Mouse (Mus musculus) midbrain, embryonic 14.5 days (tissue): ENCODE data around the gene Nucb2. TPM values are rescaled to one million over a fixed set of nuclear protein-coding genes. Genes with fewer than 3 reads are reported as not detected.

ENCODE experiments used
- ATAC-seq: fragments of 200-750 bp; cut with Nextera tagmentation; 2 replicates; pipeline ENCODE4 v1.8.0; 2017; ENCODE audit warnings: moderate number of reproducible peaks, moderate library complexity; ENCODE audit not compliant: low FRiP score, low TSS enrichment
- DNase-seq: peaks from one replicate; pipeline ENCODE4 v3.0.0-alpha.2; 2015
- H3K27ac ChIP-seq: fragments of 300-500 bp; sonication (generic); replicated peaks from 2 replicates; pipeline ENCODE4 v1.5.1; 2014; ENCODE audit warnings: mild to moderate bottlenecking, low read depth, low read length, moderate library complexity
- H3K27me3 ChIP-seq: fragments of 300-500 bp; sonication (generic); 2 replicates; pipeline ENCODE4 v1.6.1; 2014; ENCODE audit warnings: low read length, control low read depth, mixed read lengths; ENCODE audit not compliant: control insufficient read depth, insufficient read depth
- H3K36me3 ChIP-seq: fragments of 300-500 bp; sonication (generic); 2 replicates; pipeline ENCODE4 v1.6.1; 2014; ENCODE audit warnings: low read length, control low read depth; ENCODE audit not compliant: control insufficient read depth, insufficient read depth
- H3K4me1 ChIP-seq: fragments of 300-500 bp; sonication (generic); 2 replicates; pipeline ENCODE4 v1.6.1; 2014; ENCODE audit warnings: mild to moderate bottlenecking, antibody characterized with exemption, low read length, control low read depth; ENCODE audit not compliant: control insufficient read depth, insufficient read depth
- H3K4me2 ChIP-seq: fragments of 300-500 bp; sonication (generic); 2 replicates; pipeline ENCODE4 v1.6.1; 2014; ENCODE audit warnings: mild to moderate bottlenecking, low read length, moderate library complexity
- H3K4me3 ChIP-seq: fragments of 300-500 bp; sonication (generic); replicated peaks from 2 replicates; pipeline ENCODE4 v1.5.1; 2014; ENCODE audit warnings: low read depth, low read length
- H3K9ac ChIP-seq: fragments of 300-500 bp; sonication (generic); replicated peaks from 2 replicates; pipeline ENCODE4 v1.6.1; 2014; ENCODE audit warnings: mild to moderate bottlenecking, low read length, moderate library complexity
- H3K9me3 ChIP-seq: fragments of 300-500 bp; sonication (generic); 2 replicates; pipeline ENCODE4 v1.6.1; 2016; ENCODE audit warnings: low read length, control low read depth, mixed read lengths; ENCODE audit not compliant: control insufficient read depth
- WGBS: fragments of 180-500 bp; shearing (Covaris S2); extraction: QIAGEN DNeasy Blood & Tissue Kit; methylation state at CpG from one replicate; pipeline ENCODE4 v1.1.7; 2014; 5-methylcytosine and 5-hydroxymethylcytosine counted together
- polyA plus RNA-seq: library from polyadenylated mRNA; unstranded; fragments of >200 nt; fragmentation: Nextera tagmentation; extraction: Ambion mirVana; gene quantifications from 2 replicates; pipeline ENCODE4 v1.2.1, GENCODE M21; 2014

The Nucb2 gene
- polyA plus RNA-seq, 1 experiment from 2014 or later, result 25.9 TPM

DNA sequence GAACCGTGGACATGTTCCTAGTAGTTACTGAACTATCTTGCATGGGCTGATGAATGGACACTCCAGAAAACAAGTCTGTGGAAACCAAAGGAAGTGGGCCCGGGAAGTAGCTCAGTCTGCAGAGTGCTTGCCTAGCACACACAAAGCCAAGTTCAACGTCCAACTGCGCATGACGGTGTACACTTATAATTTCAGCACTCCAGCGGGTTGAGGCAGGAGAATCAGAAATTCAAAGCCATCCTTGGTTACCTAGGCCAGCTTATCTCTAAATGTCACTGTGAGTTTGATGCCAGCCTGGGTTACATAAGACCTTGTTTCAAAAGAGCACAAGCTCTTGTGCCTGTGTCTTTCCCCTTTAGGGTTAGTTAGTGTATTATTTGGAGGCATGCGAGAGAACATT is 10.9 kb downstream of the Nucb2 start:
- Histone ChIP-seq H3K36me3 (peaks cover 5% of the 10 kb centered on the region; the same call in 1 of the 2 replicates), H3K9ac (no peak overlapping the region), H3K9me3 (no peaks in the 10 kb centered on the region), H3K4me2 (no peak overlapping the region), H3K4me1 (peaks cover 4% of the 10 kb centered on the region; the same call in 1 of the 2 replicates), H3K27me3 (no peaks in the 10 kb centered on the region), H3K27ac (no peak overlapping the region), H3K4me3 (no peak overlapping the region)
- ATAC-seq (no peak), DNase-seq (no peak)
- 94% methylated on average over 7 of the region's 7 CpGs for WGBS

- ATAC-seq, result no peak
- no peak for DNase-seq
- 87% methylated on average over 13 of the region's 13 CpGs for WGBS
Measured at GRCm38 (mm10) chr7:116515514-116516135, 11.5 kb downstream of the Nucb2 start.

GRCm38 (mm10) chr7:116517240-116517639 is 13.1 kb downstream of the Nucb2 start:
- ATAC-seq, result no peak
- 0 out of 2 replicates have a peak overlapping the region, but pooled peaks have one; percentile 7 for H3K9ac ChIP-seq

More at GRCm38 (mm10) chr7:116515514-116516135, 11.5 kb downstream of the Nucb2 start:
- Histone ChIP-seq H3K27ac (no peak overlapping the region), H3K36me3 (peaks cover 5% of the 10 kb centered on the region; the same call in 1 of the 2 replicates), H3K4me2 (no peak overlapping the region), H3K4me3 (no peak overlapping the region), H3K9ac (no peak overlapping the region), H3K4me1 (peaks cover 4% of the 10 kb centered on the region; the same call in 1 of the 2 replicates), H3K27me3 (no peaks in the 10 kb centered on the region), H3K9me3 (no peaks in the 10 kb centered on the region)

GRCm38 (mm10) chr7:116518155-116518554 is 14.0 kb downstream of the Nucb2 start:
- 93% methylated on average over 5 of the region's 5 CpGs for WGBS
- ATAC-seq, result no peak
- H3K4me2 ChIP-seq, result no peak overlapping the region
- H3K4me3 ChIP-seq, result no peak overlapping the region
- H3K36me3 ChIP-seq, result peaks cover 9% of the 10 kb centered on the region
- H3K9me3 ChIP-seq, result no peaks in the 10 kb centered on the region
- no peak for DNase-seq
- no peaks in the 10 kb centered on the region for H3K27me3 ChIP-seq
- no peak overlapping the region for H3K27ac ChIP-seq
- H3K9ac ChIP-seq, result no peak overlapping the region
- H3K4me1 ChIP-seq, result peaks cover 4% of the 10 kb centered on the region; the same call in 1 of the 2 replicates

More at GRCm38 (mm10) chr7:116517240-116517639, 13.1 kb downstream of the Nucb2 start:
- Histone ChIP-seq H3K27me3 (no peaks in the 10 kb centered on the region), H3K27ac (peak overlapping the region; percentile 61; the same call in 1 of the 2 replicates), H3K4me3 (no peak overlapping the region), H3K9me3 (no peaks in the 10 kb centered on the region), H3K36me3 (peaks cover 8% of the 10 kb centered on the region; the same call in 1 of the 2 replicates), H3K4me1 (peaks cover 4% of the 10 kb centered on the region; the same call in 1 of the 2 replicates), H3K4me2 (no peak overlapping the region)
- DNase-seq, result peak; percentile 68
- 26% methylated on average over 5 of the region's 5 CpGs for WGBS

DNA sequence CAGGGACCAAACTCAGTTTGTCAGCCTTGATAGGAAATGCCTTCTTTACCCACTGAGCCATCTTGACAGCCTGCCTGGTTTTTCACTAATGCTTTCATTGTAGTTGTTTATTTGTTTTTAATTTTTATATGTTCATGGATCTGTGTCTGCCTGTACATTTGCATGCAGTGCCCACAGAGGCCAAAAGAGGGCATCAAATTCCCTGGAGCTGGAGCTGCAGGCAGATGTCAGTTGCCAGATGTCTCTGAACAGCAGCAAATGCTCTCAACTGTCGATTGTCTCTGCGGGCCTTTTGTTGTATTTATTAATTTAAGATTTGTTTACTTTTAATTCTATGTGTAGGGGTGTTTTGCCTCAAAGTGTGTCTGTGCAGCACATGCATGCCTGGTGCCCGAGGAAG is 15.6 kb downstream of the Nucb2 start:
- no peak overlapping the region for H3K27ac ChIP-seq
- 65% methylated on average over 3 of the region's 3 CpGs for WGBS
- peak; percentile 55 for DNase-seq

DNA sequence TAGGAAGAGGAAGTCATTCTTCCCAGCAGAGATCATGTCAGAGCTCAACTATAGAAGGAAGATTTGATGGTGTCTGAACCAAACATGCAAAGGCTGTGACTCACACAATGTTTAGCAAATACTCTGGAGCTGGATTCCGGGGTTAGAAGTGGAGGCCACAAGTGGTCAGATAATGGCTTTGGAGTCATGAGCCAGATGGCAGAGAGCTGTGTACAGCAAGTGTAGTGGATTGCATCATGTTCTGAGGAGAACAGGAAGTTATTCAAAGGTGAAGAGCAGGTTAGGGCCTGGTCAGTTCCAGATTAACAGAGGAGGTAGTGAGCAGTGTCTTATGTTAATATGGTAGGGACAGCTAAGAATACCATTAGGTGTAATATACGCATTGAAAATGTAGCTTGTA is 20.4 kb downstream of the Nucb2 start:
- H3K4me1 ChIP-seq, result no peaks in the 10 kb centered on the region
- peaks cover 54% of the 10 kb centered on the region for H3K36me3 ChIP-seq
- 97% methylated on average over 2 of the region's 2 CpGs for WGBS
- no peak overlapping the region for H3K4me2 ChIP-seq
- no peaks in the 10 kb centered on the region for H3K27me3 ChIP-seq
- no peak for DNase-seq
- no peak overlapping the region for H3K4me3 ChIP-seq
- no peak overlapping the region for H3K9ac ChIP-seq
- no peak for ATAC-seq
- no peaks in the 10 kb centered on the region for H3K9me3 ChIP-seq
- no peak overlapping the region for H3K27ac ChIP-seq

More for the DNA sequence above, 15.6 kb downstream of the Nucb2 start:
- Histone ChIP-seq H3K4me1 (peaks cover 4% of the 10 kb centered on the region; the same call in 1 of the 2 replicates), H3K4me3 (no peak overlapping the region), H3K9ac (no peak overlapping the region), H3K36me3 (peaks cover 18% of the 10 kb centered on the region), H3K9me3 (no peaks in the 10 kb centered on the region), H3K4me2 (no peak overlapping the region), H3K27me3 (no peaks in the 10 kb centered on the region)
- ATAC-seq, result no peak

DNA sequence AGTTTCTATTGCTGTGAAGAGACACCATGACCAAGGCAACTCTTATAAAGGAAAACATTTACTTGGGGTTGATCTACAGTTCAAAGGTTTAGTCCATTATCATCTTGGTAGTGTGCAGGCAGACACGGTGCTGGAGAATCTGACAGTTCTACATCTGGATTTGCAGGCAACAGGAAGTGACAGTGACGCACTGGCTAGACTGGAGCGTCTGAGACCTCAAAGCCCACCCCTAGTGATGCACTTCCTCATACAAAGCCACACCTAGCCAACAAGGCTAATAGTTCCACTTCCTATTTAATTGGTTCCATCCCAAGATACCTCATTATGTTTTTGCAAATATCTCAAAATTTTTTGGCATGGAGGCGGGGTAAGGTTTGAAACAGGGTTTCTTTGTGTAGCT is 25.6 kb downstream of the Nucb2 start:
- H3K27me3 ChIP-seq, result no peaks in the 10 kb centered on the region
- no peak overlapping the region for H3K4me3 ChIP-seq
- H3K36me3 ChIP-seq, result peaks cover 60% of the 10 kb centered on the region
- H3K9ac ChIP-seq, result no peak overlapping the region
- H3K27ac ChIP-seq, result no peak overlapping the region
- ATAC-seq (no peak), DNase-seq (no peak)
- H3K9me3 ChIP-seq, result no peaks in the 10 kb centered on the region
- H3K4me1 ChIP-seq, result no peaks in the 10 kb centered on the region
- 85% methylated on average over 4 of the region's 4 CpGs for WGBS
- no peak overlapping the region for H3K4me2 ChIP-seq

DNA sequence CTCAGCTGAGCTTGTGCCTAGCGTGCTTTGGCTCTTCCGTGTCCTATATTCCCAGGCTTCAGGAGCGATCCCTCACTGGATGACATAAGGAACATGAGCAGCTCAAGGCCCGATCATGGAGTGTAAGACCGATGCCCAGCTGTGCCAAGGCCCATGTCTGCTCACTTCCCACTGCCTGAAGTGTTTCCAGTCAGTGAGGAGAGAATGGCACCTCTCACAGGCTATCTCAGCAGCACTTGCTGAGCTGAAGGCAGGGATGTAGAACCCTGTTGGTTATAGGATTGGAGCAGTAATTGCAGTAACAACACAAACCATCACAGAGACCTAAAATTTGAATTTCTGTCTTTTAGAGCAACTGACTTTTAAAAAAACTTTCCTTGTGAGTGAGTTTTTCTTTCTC is 26.3 kb downstream of the Nucb2 start:
- Histone ChIP-seq H3K4me1 (no peaks in the 10 kb centered on the region), H3K27ac (no peak overlapping the region), H3K4me2 (no peak overlapping the region), H3K9ac (no peak overlapping the region), H3K27me3 (no peaks in the 10 kb centered on the region), H3K9me3 (no peaks in the 10 kb centered on the region), H3K4me3 (no peak overlapping the region), H3K36me3 (peaks cover 59% of the 10 kb centered on the region)
- no peak for ATAC-seq
- 94% methylated on average over 5 of the region's 5 CpGs for WGBS
- no peak for DNase-seq

DNA sequence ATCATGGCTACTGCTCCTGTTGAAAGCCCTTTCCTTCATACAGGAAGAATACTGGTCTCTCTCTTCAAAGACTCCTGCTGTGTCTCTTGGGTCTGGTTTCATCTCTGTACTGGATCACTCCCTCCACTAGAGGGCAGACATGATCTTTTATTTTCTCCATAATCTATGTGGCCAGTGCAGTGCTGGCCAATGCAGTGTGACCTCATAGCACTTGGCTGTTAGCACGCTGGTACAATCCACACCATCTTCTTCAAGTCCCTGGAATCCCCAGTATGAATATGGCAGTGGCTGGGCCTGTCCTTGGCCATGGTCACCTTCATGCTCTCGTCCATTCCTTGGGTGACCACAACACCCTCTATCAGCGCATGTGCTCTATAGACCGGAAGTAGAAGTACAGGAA is 27.1 kb downstream of the Nucb2 start:
- Histone ChIP-seq H3K27ac (no peak overlapping the region), H3K4me3 (no peak overlapping the region), H3K9ac (no peak overlapping the region), H3K27me3 (no peaks in the 10 kb centered on the region), H3K36me3 (peaks cover 61% of the 10 kb centered on the region), H3K9me3 (no peaks in the 10 kb centered on the region), H3K4me2 (no peak overlapping the region), H3K4me1 (no peaks in the 10 kb centered on the region)
- ATAC-seq, result peak; percentile 58; the same call in 1 of the 2 replicates
- peak; percentile 80 for DNase-seq
- WGBS, result 80% methylated on average over 4 of the region's 4 CpGs
